Mouse (Mus musculus): ENCODE results near the gene F2. TPM values are rescaled to one million over a fixed set of nuclear protein-coding genes. Genes with fewer than 3 reads are reported as not detected.
"Not testable (repeated sequence)": the region's sequence is repeated elsewhere in the genome, so short reads cannot be mapped to it uniquely, and the experiment has no call there.

F2 gene
- polyA plus RNA-seq, 1 experiment from 2014 or later, result 19.4 TPM

GRCm38 (mm10) chr2:91628171-91628570, 8.0 kb downstream of the F2 start:
- H3K27ac ChIP-seq, result no peak overlapping the region
- ATAC-seq (ENCODE audit: insufficient read depth, low FRiP score, low read depth), result no peak

GRCm38 (mm10) chr2:91627486-91627885, 8.7 kb downstream of the F2 start:
- WGBS, result 74% methylated on average over 5 of the region's 5 CpGs

More at GRCm38 (mm10) chr2:91628171-91628570, 8.0 kb downstream of the F2 start:
- Histone ChIP-seq H3K9ac (no peak overlapping the region), H3K4me1 (no peaks in the 10 kb centered on the region), H3K27me3 (replicated peaks) (no peaks in the 10 kb centered on the region), H3K9me3 (no peaks in the 10 kb centered on the region), H3K36me3 (no peaks in the 10 kb centered on the region), H3K4me3 (replicated peaks) (no peak overlapping the region), H3K4me2 (no peak overlapping the region)
- WGBS, result 89% methylated on average over 8 of the region's 8 CpGs

GRCm38 (mm10) chr2:91623366-91623765, 12.8 kb downstream of the F2 start:
- not testable (repeated sequence) for H3K4me2 ChIP-seq; H3K4me1 ChIP-seq; ATAC-seq (ENCODE audit: insufficient read depth, low FRiP score, low read depth); H3K27me3 ChIP-seq (replicated peaks); H3K9me3 ChIP-seq; H3K4me3 ChIP-seq (replicated peaks); H3K27ac ChIP-seq; H3K9ac ChIP-seq
- 91% methylated on average over 7 of the region's 7 CpGs for WGBS
- H3K36me3 ChIP-seq, result peaks cover 30% of the 10 kb centered on the region

More at GRCm38 (mm10) chr2:91627486-91627885, 8.7 kb downstream of the F2 start:
- no peak for ATAC-seq (ENCODE audit: insufficient read depth, low FRiP score, low read depth)
- H3K9ac ChIP-seq, result no peak overlapping the region
- no peak overlapping the region for H3K4me2 ChIP-seq
- H3K9me3 ChIP-seq, result no peaks in the 10 kb centered on the region
- H3K4me3 ChIP-seq (replicated peaks), result no peak overlapping the region
- H3K36me3 ChIP-seq, result peaks cover 2% of the 10 kb centered on the region; the same call in 1 of the 2 replicates
- no peaks in the 10 kb centered on the region for H3K4me1 ChIP-seq
- no peak overlapping the region for H3K27ac ChIP-seq
- no peaks in the 10 kb centered on the region for H3K27me3 ChIP-seq (replicated peaks)

- Histone ChIP-seq H3K9me3 (no peaks in the 10 kb centered on the region), H3K27me3 (replicated peaks) (no peaks in the 10 kb centered on the region), H3K9ac (no peak overlapping the region), H3K4me1 (no peaks in the 10 kb centered on the region), H3K4me3 (replicated peaks) (no peak overlapping the region), H3K27ac (no peak overlapping the region), H3K4me2 (no peak overlapping the region), H3K36me3 (peaks cover 40% of the 10 kb centered on the region)
- no peak for ATAC-seq (ENCODE audit: insufficient read depth, low FRiP score, low read depth)
- 90% methylated on average over 5 of the region's 5 CpGs for WGBS
These were observed 13.9 kb downstream of the F2 start for GRCm38 (mm10) chr2:91622356-91622755.

GRCm38 (mm10) chr2:91609370-91609769, 26.8 kb downstream of the F2 start:
- not testable (repeated sequence) for H3K4me3 ChIP-seq (replicated peaks); H3K9ac ChIP-seq; H3K4me1 ChIP-seq; ATAC-seq (ENCODE audit: insufficient read depth, low FRiP score, low read depth); H3K27me3 ChIP-seq (replicated peaks); H3K27ac ChIP-seq; H3K4me2 ChIP-seq; H3K9me3 ChIP-seq
- H3K36me3 ChIP-seq, result peaks cover 47% of the 10 kb centered on the region

GRCm38 (mm10) chr2:91602389-91602788, 33.8 kb downstream of the F2 start:
- H3K9me3 ChIP-seq, result no peaks in the 10 kb centered on the region
- no peak overlapping the region for H3K9ac ChIP-seq
- H3K27me3 ChIP-seq (replicated peaks), result no peaks in the 10 kb centered on the region
- H3K4me1 ChIP-seq, result no peaks in the 10 kb centered on the region
- WGBS, result 81% methylated on average over 4 of the region's 4 CpGs
- no peak for ATAC-seq (ENCODE audit: insufficient read depth, low FRiP score, low read depth)
- peaks cover 51% of the 10 kb centered on the region for H3K36me3 ChIP-seq
- H3K27ac ChIP-seq, result no peak overlapping the region
- H3K4me2 ChIP-seq, result no peak overlapping the region
- no peak overlapping the region for H3K4me3 ChIP-seq (replicated peaks)

GRCm38 (mm10) chr2:91600475-91600874, 35.7 kb downstream of the F2 start:
- H3K9ac ChIP-seq, result no peak overlapping the region
- peaks cover 53% of the 10 kb centered on the region for H3K36me3 ChIP-seq
- no peaks in the 10 kb centered on the region for H3K9me3 ChIP-seq
- H3K4me1 ChIP-seq, result no peaks in the 10 kb centered on the region
- H3K27ac ChIP-seq, result no peak overlapping the region
- no peak for ATAC-seq (ENCODE audit: insufficient read depth, low FRiP score, low read depth)
- no peak overlapping the region for H3K4me3 ChIP-seq (replicated peaks)
- no peaks in the 10 kb centered on the region for H3K27me3 ChIP-seq (replicated peaks)
- 94% methylated on average over 4 of the region's 4 CpGs for WGBS
- H3K4me2 ChIP-seq, result no peak overlapping the region

GRCm38 (mm10) chr2:91586242-91586641, 50.0 kb downstream of the F2 start:
- H3K36me3 ChIP-seq, result peaks cover 27% of the 10 kb centered on the region
- H3K27ac ChIP-seq, result no peak overlapping the region
- 88% methylated on average over 1 of the region's 1 CpGs for WGBS
- H3K9me3 ChIP-seq, result no peaks in the 10 kb centered on the region
- H3K4me3 ChIP-seq (replicated peaks), result no peak overlapping the region
- H3K4me2 ChIP-seq, result no peak overlapping the region
- H3K4me1 ChIP-seq, result no peaks in the 10 kb centered on the region
- ATAC-seq (ENCODE audit: insufficient read depth, low FRiP score, low read depth), result no peak
- H3K27me3 ChIP-seq (replicated peaks), result no peaks in the 10 kb centered on the region
- no peak overlapping the region for H3K9ac ChIP-seq

- H3K9ac ChIP-seq, result no peak overlapping the region
- no peak overlapping the region for H3K4me2 ChIP-seq
- H3K9me3 ChIP-seq, result no peaks in the 10 kb centered on the region
- ATAC-seq (ENCODE audit: insufficient read depth, low FRiP score, low read depth), result no peak
- H3K4me1 ChIP-seq, result no peaks in the 10 kb centered on the region
- WGBS, result 80% methylated on average over 1 of the region's 1 CpGs
- peaks cover 26% of the 10 kb centered on the region for H3K36me3 ChIP-seq
- no peak overlapping the region for H3K4me3 ChIP-seq (replicated peaks)
- H3K27ac ChIP-seq, result no peak overlapping the region
- no peaks in the 10 kb centered on the region for H3K27me3 ChIP-seq (replicated peaks)
These were observed 55.3 kb downstream of the F2 start for GRCm38 (mm10) chr2:91580894-91581293.

Other genes with a start within 250 kb of the F2 start
- gene 1110051M20Rik, start 191.7 kb downstream of the F2 start, polyA plus RNA-seq (2015; fragmentation: Nextera tagmentation; extraction: Ambion mirVana), result 39.0 and 42.4 TPM in 2 replicates
- 6.3 and 6.5 TPM in 2 replicates for gene Lrp4, start 178.9 kb downstream of the F2 start, polyA plus RNA-seq (2015; fragmentation: Nextera tagmentation; extraction: Ambion mirVana)
- 80.7 and 81.9 TPM in 2 replicates for gene Ckap5, start 109.7 kb downstream of the F2 start, polyA plus RNA-seq (2015; fragmentation: Nextera tagmentation; extraction: Ambion mirVana)
- 9.2 and 9.7 TPM in 2 replicates for gene Zfp408, start 13.4 kb upstream of the F2 start, polyA plus RNA-seq (2015; fragmentation: Nextera tagmentation; extraction: Ambion mirVana)
- gene Arhgap1, start 13.4 kb upstream of the F2 start, polyA plus RNA-seq (2015; fragmentation: Nextera tagmentation; extraction: Ambion mirVana), result 115 and 144 TPM in 2 replicates
- gene Atg13, start 74.2 kb upstream of the F2 start, polyA plus RNA-seq (2015; fragmentation: Nextera tagmentation; extraction: Ambion mirVana), result 21.0 and 24.0 TPM in 2 replicates
- 21.3 and 21.8 TPM in 2 replicates for gene Harbi1, start 74.4 kb upstream of the F2 start, polyA plus RNA-seq (2015; fragmentation: Nextera tagmentation; extraction: Ambion mirVana)
- 12.3 and 14.8 TPM in 2 replicates for gene Ambra1, start 93.7 kb upstream of the F2 start, polyA plus RNA-seq (2015; fragmentation: Nextera tagmentation; extraction: Ambion mirVana)

Data from stomach, embryonic 15.5 days (tissue).